Mouse (Mus musculus): ENCODE results near the gene Ahctf1. TPM values are rescaled to one million over a fixed set of nuclear protein-coding genes. Genes with fewer than 3 reads are reported as not detected.

Ahctf1 gene
- total RNA-seq (2012; rRNA removed) (79.2 and 81.0 TPM in 2 replicates), total RNA-seq (2014; rRNA removed) (111 and 127 TPM in 2 replicates), polyA plus RNA-seq (2012; ENCODE audit: insufficient read length, low read depth) (90.3 and 96.0 TPM in 2 replicates)

DNA sequence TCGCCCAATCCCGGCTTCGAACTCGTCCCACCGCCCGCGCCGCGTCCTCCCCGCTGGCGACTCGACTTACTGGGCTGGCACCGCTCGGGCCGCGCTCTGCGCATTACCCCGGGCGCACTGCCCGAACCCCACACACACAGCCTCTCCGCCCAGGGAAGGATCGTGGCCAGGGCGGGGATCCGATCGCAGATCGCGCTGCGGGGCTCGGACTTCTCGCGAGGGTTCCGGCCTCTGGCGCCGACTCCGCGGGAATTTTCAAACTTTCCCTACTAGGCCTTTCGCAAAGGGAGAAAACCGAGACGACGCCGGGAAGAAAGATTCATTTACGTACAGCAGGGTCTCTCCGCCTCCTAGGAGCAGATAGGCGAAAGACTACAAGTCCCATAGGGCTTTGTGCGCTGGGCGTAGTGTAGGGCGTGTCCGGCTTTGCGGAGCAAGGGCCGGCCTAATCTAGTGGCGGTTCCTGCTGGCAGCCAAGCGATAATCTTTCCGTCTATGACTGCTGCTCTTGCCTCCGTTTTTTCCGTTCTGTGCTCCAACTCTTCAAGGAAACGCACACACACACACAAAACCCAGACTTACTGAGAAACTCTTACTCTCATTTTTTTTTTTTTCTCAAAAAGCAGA is at the start of gene Ahctf1:
TSS of gene Ahctf1 (minus strand) at position 168 of the 627 bp plus-strand sequence.
- Histone ChIP-seq H3K4me1 (ENCODE audit: control insufficient read depth in 1 of 2, insufficient read depth in 2 of 2) (peaks cover 2 to 22% of the 10 kb centered on the region in 2 experiments; a peak in 2 of 4 replicates), H3K27ac (ENCODE audit: insufficient read depth, low read depth) (peak within 1 kb of the TSS; percentile 87), H3K9me3 (replicated peaks; ENCODE audit: low read length) (no peaks in the 10 kb centered on the region), H3K4me3 (replicated peaks in 1 of 3; ENCODE audit: low read depth in 2 of 3, low read length in 2 of 3, poor library complexity in 1 of 3) (peak within 1 kb of the TSS; percentile 78 to 97 (median 88)), H3K79me2 (replicated peaks; ENCODE audit: control insufficient read depth, extremely low read depth, insufficient read depth, poor library complexity, severe bottlenecking) (peaks cover 43% of the 10 kb centered on the region), H3K36me3 (replicated peaks in 1 of 2; ENCODE audit: control insufficient read depth in 1 of 2, insufficient read depth in 1 of 2, low read length in 1 of 2) (peaks cover 3 to 12% of the 10 kb centered on the region in 2 experiments), H3K4me2 (ENCODE audit: insufficient read depth, low read depth, poor library complexity, severe bottlenecking) (peak within 1 kb of the TSS; percentile 87), H3K9ac (ENCODE audit: insufficient read depth, low read depth) (peak within 1 kb of the TSS; percentile 89), H3K27me3 (replicated peaks) (no peaks in the 10 kb centered on the region)
- TF ChIP-seq RAD21 (IDR thresholded peaks at IDR 0.05; ENCODE audit: low read depth, low read length) (peak; percentile 25), ELF1 (IDR thresholded peaks at IDR 0.05; ENCODE audit: low read depth, low read length) (peak; percentile 89), NELFE (IDR thresholded peaks at IDR 0.05; ENCODE audit: low read depth, low read length) (peak; percentile 88), BHLHE40 (IDR thresholded peaks at IDR 0.05; ENCODE audit: low read depth, low read length) (peak; percentile 44; the same call in 1 of the 2 replicates), CHD1 (IDR thresholded peaks at IDR 0.05; ENCODE audit: low read depth, low read length) (peak; percentile 89), E2F4 (IDR thresholded peaks at IDR 0.05; ENCODE audit: insufficient replicate concordance, low read depth, low read length) (peak; percentile 97), POLR2A (IDR thresholded peaks at IDR 0.05; ENCODE audit: low read depth, low read length) (peak; percentile 96), POLR2AphosphoS2 (IDR thresholded peaks at IDR 0.05; ENCODE audit: low read depth, low read length) (peak; percentile 64; the same call in 1 of the 2 replicates), JUND (conservative IDR thresholded peaks at IDR 0.05; ENCODE audit: low read depth, low read length) (0 out of 2 replicates have a peak, but pooled peaks have one; percentile 38), EP300 (IDR thresholded peaks at IDR 0.05; ENCODE audit: low read length) (peak; percentile 66), TCF12 (IDR thresholded peaks at IDR 0.05; ENCODE audit: low read depth, low read length) (peak; percentile 78), USF2 (conservative IDR thresholded peaks at IDR 0.05; ENCODE audit: low read depth, low read length) (no peak), CHD2 (IDR thresholded peaks at IDR 0.05; ENCODE audit: low read length) (peak; percentile 99), MAZ (IDR thresholded peaks at IDR 0.05; ENCODE audit: low read depth, low read length) (peak; percentile 58; the same call in 1 of the 2 replicates), ETS1 (conservative IDR thresholded peaks at IDR 0.05; ENCODE audit: low read depth, low read length) (peak; percentile 48; the same call in 1 of the 2 replicates), GABPA (IDR thresholded peaks at IDR 0.05; ENCODE audit: insufficient replicate concordance, low read depth, low read length) (peak; percentile 64; the same call in 1 of the 2 replicates), ZC3H11A (IDR thresholded peaks at IDR 0.05; ENCODE audit: low read depth, low read length) (no peak), TBP (conservative IDR thresholded peaks at IDR 0.05; ENCODE audit: low read depth, low read length) (peak; percentile 86), NRF1 (IDR thresholded peaks at IDR 0.05; ENCODE audit: low read depth, low read length) (peak; percentile 58), MAX (IDR thresholded peaks at IDR 0.05; ENCODE audit: low read length) (peak; percentile 81), MXI1 (IDR thresholded peaks at IDR 0.05; ENCODE audit: low read depth, low read length) (no peak; the same call in 1 of the 2 replicates), ZNF384 (IDR thresholded peaks at IDR 0.05; ENCODE audit: low read depth, low read length) (peak; percentile 69), SMC3 (IDR thresholded peaks at IDR 0.05; ENCODE audit: low read depth, low read length) (0 out of 2 replicates have a peak, but pooled peaks have one; percentile 7), MYC (IDR thresholded peaks at IDR 0.05; ENCODE audit: low read depth, low read length) (peak; percentile 83), MEF2A (IDR thresholded peaks at IDR 0.05; ENCODE audit: borderline replicate concordance, low read depth, low read length) (peak; percentile 84), MAFK (IDR thresholded peaks at IDR 0.05; ENCODE audit: insufficient replicate concordance, low read length) (no peak), USF1 (IDR thresholded peaks at IDR 0.05; ENCODE audit: low read depth, low read length) (no peak), ZMIZ1 (IDR thresholded peaks at IDR 0.05; ENCODE audit: low read depth, low read length) (peak; percentile 82), KAT2A (IDR thresholded peaks at IDR 0.05; ENCODE audit: insufficient replicate concordance, low read length) (peak; percentile 96), ZKSCAN1 (IDR thresholded peaks at IDR 0.05; ENCODE audit: borderline replicate concordance, low read depth, low read length) (no peak), SIN3A (IDR thresholded peaks at IDR 0.05; ENCODE audit: low read length) (peak; percentile 95), PAX5 (IDR thresholded peaks at IDR 0.05; ENCODE audit: low read length) (no peak), JUN (IDR thresholded peaks at IDR 0.05; ENCODE audit: insufficient read depth, low read depth, low read length) (0 out of 2 replicates have a peak, but pooled peaks have one; percentile 16), RCOR1 (conservative IDR thresholded peaks at IDR 0.05; ENCODE audit: low read depth, low read length) (0 out of 2 replicates have a peak, but pooled peaks have one; percentile 29), HCFC1 (IDR thresholded peaks at IDR 0.05; ENCODE audit: low read depth, low read length) (peak; percentile 99), IRF4 (IDR thresholded peaks at IDR 0.05; ENCODE audit: low read depth, low read length) (peak; percentile 79), UBTF (IDR thresholded peaks at IDR 0.05; ENCODE audit: low read depth, low read length) (no peak; the same call in 1 of the 2 replicates), CTCF (conservative IDR thresholded peaks at IDR 0.05 in 1 of 2, IDR thresholded peaks at IDR 0.05 in 1 of 2; ENCODE audit: low read depth in 2 of 2, low read length in 2 of 2) (peak in 1 of 2 experiments; percentile 30; a peak in 2 of 4 replicates)
- DNase-seq (ENCODE audit: extremely low read depth) = peak; percentile 98
- in situ Hi-C loops (cut with MboI; ENCODE audit: low pct_ligation_motif_present, low pct_unique_long_range_greater_than_20kb, low sequenced_read_pairs) (loop anchor here (5.0 kb wide), 1 partner anchor 39 kb away; no protein-coding TSS in a partner anchor), dilution Hi-C loops (cut with MboI; ENCODE audit: extremely low pct_ligation_motif_present, extremely low pct_unique_long_range_greater_than_20kb, low sequenced_read_pairs) (no loop called here)
